Mouse (Mus musculus) small intestine, adult 2 months (tissue): Measurements from ENCODE around the gene Nudt4.

Experiments
- CTCF ChIP-seq: fragments of 200-500 bp; IDR thresholded peaks from 2 replicates; pipeline ENCODE4 v1.5.1; 2012; ENCODE audit warnings: low read depth, mild to moderate bottlenecking, control low read depth, inconsistent platforms, low read length, moderate library complexity, mixed read lengths; ENCODE audit not compliant: insufficient replicate concordance, insufficient read length; ENCODE audit errors: extremely low read depth
- POLR2A ChIP-seq: fragments of 200-500 bp; IDR thresholded peaks from 2 replicates; pipeline ENCODE4 v1.6.1; 2012; ENCODE audit warnings: low read depth, mild to moderate bottlenecking, control low read depth, inconsistent platforms, low read length, moderate library complexity

- TF ChIP-seq CTCF (no peak), POLR2A (no peak)
Observed at GRCm38 (mm10) chr10:95599740-95600139, 35.8 kb upstream of the Nudt4 start.
